Comparison of ENCODE assay signal across 28 mouse cellular contexts in genomic region chr14:78420966-78421365, GRCm38 (mm10).
DNase-seq lines count a peak whose midpoint lies in the region; ATAC-seq and TF ChIP-seq lines count a peak whose summit lies in the region.
"Had no signal": no experiment of that assay in that cellular context is flagged by ENCODE, and none has a peak within 500 bp of the region (broad histone marks: within the 10 kb centered on the region; RNA-seq: fewer than 3 reads in every experiment).

No protein-coding gene starts in this region.

- DNase-seq in forebrain, embryonic 14.5 days (ENCODE audit: low spot score), result peak; percentile 53
- peak; percentile 23 for DNase-seq in lung, embryonic 14.5 days
- no peak for DNase-seq in lung, postnatal 10 days
- peak; percentile 17 for DNase-seq in 3T3-L1 (ENCODE audit: low read depth, low spot score)
- peak; percentile 55 for DNase-seq in Muller cell, postnatal 12 days (ENCODE audit: inconsistent ontology term)
- DNase-seq in kidney, adult 9 months, result no peak
- DNase-seq in urinary bladder, postnatal 14 days (ENCODE audit: low spot score), result no peak
- DNase-seq: adrenal gland, postnatal 14 days; cerebellum, adult 2 months; cerebellum, postnatal 14 days; gastrocnemius, postnatal 10 days; kidney, adult 11 months; kidney, postnatal 36 days; lung, postnatal 4 days; retina, postnatal 1 day; right cerebral cortex, postnatal 25 days; spleen, adult 18-20 months; thymus, adult 2 months; thymus, postnatal 36 days had no signal

- no peak overlapping the region for H3K4me3 ChIP-seq in forebrain, embryonic 14.5 days (ENCODE audit: low read depth, low read length)
- no peak overlapping the region for H3K4me3 ChIP-seq in forebrain, embryonic 16.5 days (replicated peaks; ENCODE audit: low read length)
- no peak overlapping the region for H3K4me3 ChIP-seq in lung, embryonic 14.5 days (ENCODE audit: low read depth, low read length)
- H3K4me3 ChIP-seq: heart, embryonic 10.5 days; heart, embryonic 15.5 days; hindbrain, embryonic 12.5 days; layer of hippocampus, adult 2 months; left cerebral cortex, adult 2 months; limb, embryonic 12.5 days; liver, embryonic 15.5 days; neural tube, embryonic 15.5 days had no signal

- WGBS in forebrain, embryonic 14.5 days, result 34% methylated on average over 2 of the region's 2 CpGs
- WGBS in forebrain, embryonic 16.5 days, result 19% methylated on average over 2 of the region's 2 CpGs
- 46% methylated on average over 2 of the region's 2 CpGs for WGBS in lung, embryonic 14.5 days

- no peak for ATAC-seq in forebrain, embryonic 14.5 days
- ATAC-seq in forebrain, embryonic 16.5 days, result no peak
- ATAC-seq in lung, embryonic 14.5 days (ENCODE audit: insufficient read depth), result no peak

- no peaks in the 10 kb centered on the region for H3K9me3 ChIP-seq in forebrain, embryonic 14.5 days (replicated peaks; ENCODE audit: control insufficient read depth, low read length)
- no peaks in the 10 kb centered on the region for H3K9me3 ChIP-seq in forebrain, embryonic 16.5 days (ENCODE audit: control insufficient read depth, low read length)
- no peaks in the 10 kb centered on the region for H3K9me3 ChIP-seq in lung, embryonic 14.5 days (ENCODE audit: low read depth, low read length)
- H3K9me3 ChIP-seq: heart, embryonic 10.5 days; heart, embryonic 15.5 days; hindbrain, embryonic 12.5 days; limb, embryonic 12.5 days; liver, embryonic 15.5 days; neural tube, embryonic 15.5 days had no signal

- H3K27me3 ChIP-seq in forebrain, embryonic 14.5 days (replicated peaks; ENCODE audit: control insufficient read depth, insufficient read depth, low read length), result no peaks in the 10 kb centered on the region
- H3K27me3 ChIP-seq in forebrain, embryonic 16.5 days (replicated peaks; ENCODE audit: control insufficient read depth, insufficient read depth, low read length), result no peaks in the 10 kb centered on the region
- H3K27me3 ChIP-seq in lung, embryonic 14.5 days (ENCODE audit: insufficient read depth, low read length), result no peaks in the 10 kb centered on the region
- H3K27me3 ChIP-seq: heart, embryonic 15.5 days; hindbrain, embryonic 12.5 days; limb, embryonic 12.5 days; liver, embryonic 15.5 days; neural tube, embryonic 15.5 days had no signal

- no peak overlapping the region for H3K9ac ChIP-seq in forebrain, embryonic 14.5 days (ENCODE audit: low read length)
- no peak overlapping the region for H3K9ac ChIP-seq in forebrain, embryonic 16.5 days (replicated peaks; ENCODE audit: low read depth, low read length)
- no peak overlapping the region for H3K9ac ChIP-seq in lung, embryonic 14.5 days
- H3K9ac ChIP-seq: heart, embryonic 15.5 days; hindbrain, embryonic 12.5 days; limb, embryonic 12.5 days; liver, embryonic 15.5 days; neural tube, embryonic 15.5 days had no signal

- no peak for TF ChIP-seq CTCF in lung, embryonic 14.5 days (IDR thresholded peaks at IDR 0.05; ENCODE audit: low read depth)

- H3K4me2 ChIP-seq in forebrain, embryonic 14.5 days (ENCODE audit: low read length), result no peak overlapping the region
- no peak overlapping the region for H3K4me2 ChIP-seq in forebrain, embryonic 16.5 days (ENCODE audit: low read length)
- H3K4me2 ChIP-seq in lung, embryonic 14.5 days, result no peak overlapping the region
- H3K4me2 ChIP-seq: heart, embryonic 15.5 days; hindbrain, embryonic 12.5 days; limb, embryonic 12.5 days; liver, embryonic 15.5 days; neural tube, embryonic 15.5 days had no signal

- H3K4me1 ChIP-seq in forebrain, embryonic 14.5 days (ENCODE audit: control insufficient read depth, insufficient read depth, low read length), result no peaks in the 10 kb centered on the region
- no peaks in the 10 kb centered on the region for H3K4me1 ChIP-seq in forebrain, embryonic 16.5 days (replicated peaks; ENCODE audit: control insufficient read depth, insufficient read depth, low read length)
- H3K4me1 ChIP-seq in lung, embryonic 14.5 days (ENCODE audit: insufficient read depth), result no peaks in the 10 kb centered on the region
- H3K4me1 ChIP-seq: heart, embryonic 10.5 days; heart, embryonic 15.5 days; hindbrain, embryonic 12.5 days; limb, embryonic 12.5 days; liver, embryonic 15.5 days; neural tube, embryonic 15.5 days had no signal

- H3K27ac ChIP-seq in forebrain, embryonic 14.5 days (ENCODE audit: low read depth, low read length), result no peak overlapping the region
- H3K27ac ChIP-seq in forebrain, embryonic 16.5 days (ENCODE audit: low read length), result no peak overlapping the region
- no peak overlapping the region for H3K27ac ChIP-seq in lung, embryonic 14.5 days (ENCODE audit: low read depth)
- H3K27ac ChIP-seq: heart, embryonic 10.5 days; heart, embryonic 15.5 days; hindbrain, embryonic 12.5 days; layer of hippocampus, adult 2 months; left cerebral cortex, adult 2 months; limb, embryonic 12.5 days; liver, embryonic 15.5 days; neural tube, embryonic 15.5 days had no signal

- no peaks in the 10 kb centered on the region for H3K36me3 ChIP-seq in forebrain, embryonic 14.5 days (ENCODE audit: control insufficient read depth, insufficient read depth, low read length)
- H3K36me3 ChIP-seq in forebrain, embryonic 16.5 days (ENCODE audit: control insufficient read depth, insufficient read depth), result no peaks in the 10 kb centered on the region
- H3K36me3 ChIP-seq in lung, embryonic 14.5 days (ENCODE audit: insufficient read depth), result no peaks in the 10 kb centered on the region
- H3K36me3 ChIP-seq: heart, embryonic 10.5 days; heart, embryonic 15.5 days; hindbrain, embryonic 12.5 days; limb, embryonic 12.5 days; liver, embryonic 15.5 days; neural tube, embryonic 15.5 days had no signal

Comparison
In these comparisons a context has a peak if more than half of its experiments do, and no peak if none do; other contexts are left out.
1. DNase-seq: peak in forebrain, embryonic 14.5 days (single experiment), lung, embryonic 14.5 days (single experiment), 3T3-L1 (single experiment) and Muller cell, postnatal 12 days (single experiment); none in lung, postnatal 10 days (single experiment), kidney, adult 9 months (single experiment) and urinary bladder, postnatal 14 days (single experiment).